Mouse (Mus musculus) midbrain, embryonic 12.5 days (tissue): Measurements from ENCODE around the gene Smtnl1. TPM values are rescaled to one million over a fixed set of nuclear protein-coding genes. Genes with fewer than 3 reads are reported as not detected.
A peak's percentile ranks its signal among the peaks of the same experiment; 100 is the strongest.

Source experiments
- ATAC-seq: fragments of 200-750 bp; cut with Nextera tagmentation; 2 replicates; pipeline ENCODE4 v1.8.0; 2017; ENCODE audit warnings: low read depth, moderate TSS enrichment, moderate library complexity; ENCODE audit not compliant: low FRiP score
- H3K27ac ChIP-seq: fragments of 300-500 bp; sonication (generic); replicated peaks from 2 replicates; pipeline ENCODE4 v1.5.1; 2016; ENCODE audit warnings: mild to moderate bottlenecking
- H3K27me3 ChIP-seq: fragments of 300-500 bp; sonication (generic); 2 replicates; pipeline ENCODE4 v1.6.1; 2016; ENCODE audit warnings: mild to moderate bottlenecking
- H3K36me3 ChIP-seq: fragments of 300-500 bp; sonication (generic); 2 replicates; pipeline ENCODE4 v1.6.1; 2016
- H3K4me1 ChIP-seq: fragments of 300-500 bp; sonication (generic); 2 replicates; pipeline ENCODE4 v1.6.1; 2016
- H3K4me2 ChIP-seq: fragments of 300-500 bp; sonication (generic); replicated peaks from 2 replicates; pipeline ENCODE4 v1.6.1; 2016; ENCODE audit warnings: mild to moderate bottlenecking, moderate library complexity
- H3K4me3 ChIP-seq: fragments of 300-500 bp; sonication (generic); 2 replicates; pipeline ENCODE4 v1.5.1; 2016; ENCODE audit warnings: mild to moderate bottlenecking
- H3K9ac ChIP-seq: fragments of 300-500 bp; sonication (generic); replicated peaks from 2 replicates; pipeline ENCODE4 v1.6.1; 2016; ENCODE audit warnings: mild to moderate bottlenecking, moderate library complexity
- H3K9me3 ChIP-seq: fragments of 300-500 bp; sonication (generic); 2 replicates; pipeline ENCODE4 v1.6.1; 2016; ENCODE audit warnings: mild to moderate bottlenecking
- WGBS: fragments of 180-500 bp; shearing (Covaris S2); methylation state at CpG from one replicate; pipeline ENCODE4 v1.1.7; 2016; 5-methylcytosine and 5-hydroxymethylcytosine counted together
- polyA plus RNA-seq: library from polyadenylated mRNA; unstranded; fragments of >200 nt; fragmentation: Nextera tagmentation; extraction: Ambion mirVana; gene quantifications from 2 replicates; pipeline ENCODE4 v1.2.1, GENCODE M21; 2016

Gene Smtnl1
- polyA plus RNA-seq, 1 experiment from 2014 or later = 0.13 TPM

- WGBS = 38% methylated on average over 10 of the region's 10 CpGs
- H3K9ac ChIP-seq = no peak overlapping the region
- H3K27me3 ChIP-seq = peaks cover under 1% of the 10 kb centered on the region; the same call in 1 of the 2 replicates
Observed at GRCm38 (mm10) chr2:84831666-84832391, 9.4 kb upstream of the Smtnl1 start.

GRCm38 (mm10) chr2:84827283-84827920 is 5.0 kb upstream of the Smtnl1 start:
- Histone ChIP-seq H3K4me1 (peaks cover 11% of the 10 kb centered on the region), H3K36me3 (peaks cover 7% of the 10 kb centered on the region; the same call in 1 of the 2 replicates), H3K27me3 (no peaks in the 10 kb centered on the region), H3K4me2 (peak overlapping the region; percentile 99), H3K27ac (no peak overlapping the region), H3K9me3 (no peaks in the 10 kb centered on the region), H3K9ac (peak overlapping the region; percentile 81), H3K4me3 (peak overlapping the region; percentile 84)
- 1% methylated on average over 29 of the region's 29 CpGs for WGBS
- ATAC-seq = peak; percentile 5; the same call in 1 of the 2 replicates

More at GRCm38 (mm10) chr2:84831666-84832391, 9.4 kb upstream of the Smtnl1 start:
- Histone ChIP-seq H3K4me3 (no peak overlapping the region), H3K27ac (no peak overlapping the region), H3K36me3 (peaks cover 7% of the 10 kb centered on the region; the same call in 1 of the 2 replicates), H3K4me2 (no peak overlapping the region), H3K9me3 (no peaks in the 10 kb centered on the region), H3K4me1 (peaks cover 11% of the 10 kb centered on the region)
- peak; percentile 57 for ATAC-seq

- under 1% methylated on average over 34 of the region's 34 CpGs for WGBS
- Histone ChIP-seq H3K36me3 (peaks cover 7% of the 10 kb centered on the region; the same call in 1 of the 2 replicates), H3K4me3 (peak within 1 kb of the TSS; percentile 84), H3K9me3 (no peaks in the 10 kb centered on the region), H3K9ac (peak within 1 kb of the TSS; percentile 81), H3K27ac (no peak within 1 kb of the TSS), H3K27me3 (no peaks in the 10 kb centered on the region), H3K4me1 (peaks cover 11% of the 10 kb centered on the region), H3K4me2 (peak within 1 kb of the TSS; percentile 99)
- ATAC-seq = peak; percentile 92
Observed at GRCm38 (mm10) chr2:84826488-84827282, 4.2 kb upstream of the Smtnl1 start, which contains the start of gene Timm10. Gene Timm10 (plus strand): TSS chr2:84826997.

- Histone ChIP-seq H3K27me3 (peaks cover 14% of the 10 kb centered on the region), H3K4me2 (no peak overlapping the region), H3K9ac (no peak overlapping the region), H3K4me1 (peaks cover 8% of the 10 kb centered on the region), H3K4me3 (no peak overlapping the region), H3K9me3 (no peaks in the 10 kb centered on the region), H3K36me3 (no peaks in the 10 kb centered on the region), H3K27ac (no peak overlapping the region)
- ATAC-seq = no peak
- 40% methylated on average over 2 of the region's 2 CpGs for WGBS
Observed at GRCm38 (mm10) chr2:84823237-84823636, 785 bp upstream of the Smtnl1 start.

- Histone ChIP-seq H3K4me3 (no peak overlapping the region), H3K27me3 (peaks cover 14% of the 10 kb centered on the region), H3K4me2 (no peak overlapping the region), H3K4me1 (no peaks in the 10 kb centered on the region), H3K9ac (no peak overlapping the region), H3K36me3 (no peaks in the 10 kb centered on the region), H3K27ac (no peak overlapping the region), H3K9me3 (no peaks in the 10 kb centered on the region)
- no peak for ATAC-seq
- 74% methylated on average over 3 of the region's 3 CpGs for WGBS
Observed at GRCm38 (mm10) chr2:84819861-84820260, 2.6 kb downstream of the Smtnl1 start.

- H3K4me1 ChIP-seq = peaks cover 4% of the 10 kb centered on the region; the same call in 1 of the 2 replicates
- H3K9ac ChIP-seq = no peak overlapping the region
- no peak overlapping the region for H3K4me2 ChIP-seq
- WGBS = 77% methylated on average over 6 of the region's 6 CpGs
- no peak for ATAC-seq
- H3K27ac ChIP-seq = no peak overlapping the region
- no peaks in the 10 kb centered on the region for H3K27me3 ChIP-seq
- H3K36me3 ChIP-seq = no peaks in the 10 kb centered on the region
- H3K4me3 ChIP-seq = no peak overlapping the region
- H3K9me3 ChIP-seq = no peaks in the 10 kb centered on the region
Observed at GRCm38 (mm10) chr2:84812676-84813075, 9.8 kb downstream of the Smtnl1 start.

- Histone ChIP-seq H3K4me1 (peaks cover 4% of the 10 kb centered on the region; the same call in 1 of the 2 replicates), H3K4me3 (no peak overlapping the region), H3K9ac (no peak overlapping the region), H3K27ac (no peak overlapping the region), H3K27me3 (no peaks in the 10 kb centered on the region), H3K4me2 (no peak overlapping the region), H3K36me3 (no peaks in the 10 kb centered on the region), H3K9me3 (no peaks in the 10 kb centered on the region)
- no peak; the same call in 1 of the 2 replicates for ATAC-seq
- 88% methylated on average over 7 of the region's 7 CpGs for WGBS
Observed at GRCm38 (mm10) chr2:84811880-84812279, 10.6 kb downstream of the Smtnl1 start.

- Histone ChIP-seq H3K27ac (no peak overlapping the region), H3K4me1 (peaks cover 4% of the 10 kb centered on the region; the same call in 1 of the 2 replicates), H3K9me3 (no peaks in the 10 kb centered on the region), H3K9ac (peak overlapping the region; percentile 6; the same call in 1 of the 2 replicates), H3K4me3 (0 out of 2 replicates have a peak overlapping the region, but pooled peaks have one; percentile 21), H3K4me2 (peak overlapping the region; percentile 42), H3K36me3 (no peaks in the 10 kb centered on the region), H3K27me3 (no peaks in the 10 kb centered on the region)
- 41% methylated on average over 26 of the region's 26 CpGs for WGBS
- ATAC-seq = peak; percentile 63
Observed at GRCm38 (mm10) chr2:84810886-84811577, 11.4 kb downstream of the Smtnl1 start.

GRCm38 (mm10) chr2:84810526-84810885 is 11.9 kb downstream of the Smtnl1 start:
- no peaks in the 10 kb centered on the region for H3K36me3 ChIP-seq
- no peak overlapping the region for H3K4me3 ChIP-seq
- H3K9ac ChIP-seq = no peak overlapping the region
- peaks cover 4% of the 10 kb centered on the region; the same call in 1 of the 2 replicates for H3K4me1 ChIP-seq
- ATAC-seq = no peak; the same call in 1 of the 2 replicates
- no peak overlapping the region for H3K4me2 ChIP-seq
- no peaks in the 10 kb centered on the region for H3K27me3 ChIP-seq
- no peaks in the 10 kb centered on the region for H3K9me3 ChIP-seq
- 79% methylated on average over 6 of the region's 6 CpGs for WGBS
- no peak overlapping the region for H3K27ac ChIP-seq

GRCm38 (mm10) chr2:84809330-84809729 is 13.1 kb downstream of the Smtnl1 start:
- no peaks in the 10 kb centered on the region for H3K9me3 ChIP-seq
- ATAC-seq = no peak
- peaks cover 4% of the 10 kb centered on the region; the same call in 1 of the 2 replicates for H3K4me1 ChIP-seq

GRCm38 (mm10) chr2:84806546-84806945 is 15.9 kb downstream of the Smtnl1 start:
- 66% methylated on average over 5 of the region's 5 CpGs for WGBS
- no peak overlapping the region for H3K4me3 ChIP-seq
- H3K4me1 ChIP-seq = peaks cover 4% of the 10 kb centered on the region; the same call in 1 of the 2 replicates
- H3K27me3 ChIP-seq = no peaks in the 10 kb centered on the region
- no peaks in the 10 kb centered on the region for H3K9me3 ChIP-seq
- ATAC-seq = no peak
- H3K9ac ChIP-seq = no peak overlapping the region
- no peak overlapping the region for H3K27ac ChIP-seq
- H3K36me3 ChIP-seq = no peaks in the 10 kb centered on the region
- no peak overlapping the region for H3K4me2 ChIP-seq

More at GRCm38 (mm10) chr2:84809330-84809729, 13.1 kb downstream of the Smtnl1 start:
- H3K4me3 ChIP-seq = no peak overlapping the region
- H3K9ac ChIP-seq = no peak overlapping the region
- H3K27me3 ChIP-seq = no peaks in the 10 kb centered on the region
- no peak overlapping the region for H3K4me2 ChIP-seq
- no peak overlapping the region for H3K27ac ChIP-seq
- H3K36me3 ChIP-seq = no peaks in the 10 kb centered on the region
